Mouse (Mus musculus) brain, embryonic 14.5 days (tissue): ENCODE measurements around the gene Sirt7.

Source experiments
- CTCF ChIP-seq: fragments of 200-500 bp; IDR thresholded peaks from 2 replicates; pipeline ENCODE4 v1.5.1; 2012; ENCODE audit warnings: inconsistent platforms, mild to moderate bottlenecking, moderate library complexity, borderline replicate concordance; ENCODE audit not compliant: insufficient read depth, insufficient read length; ENCODE audit errors: extremely low read depth
- POLR2A ChIP-seq: fragments of 200-500 bp; IDR thresholded peaks from 2 replicates; pipeline ENCODE4 v1.6.1; 2012; ENCODE audit warnings: mild to moderate bottlenecking, inconsistent platforms, borderline replicate concordance; ENCODE audit not compliant: poor library complexity, insufficient read depth, insufficient read length, severe bottlenecking; ENCODE audit errors: extremely low read depth

DNA sequence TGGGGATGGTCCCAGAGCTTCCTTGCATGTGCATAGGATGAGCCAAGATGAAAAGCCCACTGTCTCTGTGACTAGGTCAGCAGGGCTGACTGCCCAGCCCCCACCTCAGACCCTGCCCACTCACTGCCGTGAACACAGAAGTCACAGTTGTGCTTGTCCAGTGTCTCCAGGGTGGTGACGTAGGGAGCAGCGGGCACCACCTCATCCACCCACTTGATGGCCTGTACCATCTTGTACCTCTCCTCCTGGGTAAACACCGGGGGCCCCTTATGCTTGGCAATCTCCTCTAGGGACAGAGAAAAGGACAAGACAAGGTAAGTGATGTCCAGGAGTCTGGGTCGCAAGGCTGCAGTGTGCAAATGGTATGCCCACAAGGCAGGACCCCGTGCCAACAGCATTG, 9.9 kb downstream of the Sirt7 start:
- TF ChIP-seq CTCF (no peak), POLR2A (no peak)
